Mouse (Mus musculus) cerebellum, adult 2 months (tissue): ENCODE measurements around the gene Cox8b.

Experiments
- CTCF ChIP-seq: fragments of 200-500 bp; IDR thresholded peaks from 2 replicates; pipeline ENCODE4 v1.5.1; 2011; ENCODE audit warnings: low read depth, mild to moderate bottlenecking, control low read depth, low read length, moderate library complexity, borderline replicate concordance; ENCODE audit not compliant: insufficient read depth
- POLR2A ChIP-seq: fragments of 200-500 bp; IDR thresholded peaks from 2 replicates; pipeline ENCODE4 v1.6.1; 2011; ENCODE audit warnings: low read length, control low read depth, borderline replicate concordance; ENCODE audit not compliant: insufficient read depth

- TF ChIP-seq POLR2A (no peak), CTCF (no peak)
These were observed 12.0 kb upstream of the Cox8b start for GRCm38 (mm10) chr7:140912293-140912692.
